Mouse (Mus musculus) liver, adult 2 months (tissue): ENCODE data around the gene 4933416C03Rik. TPM values are rescaled to one million over a fixed set of nuclear protein-coding genes. Genes with fewer than 3 reads are reported as not detected.

Experiments used
- DNase-seq: peaks from one replicate; pipeline ENCODE4 v3.0.0-alpha.2; 2011; ENCODE audit warnings: low read depth, low spot score; ENCODE audit errors: extremely low read depth
- H3K27ac ChIP-seq: fragments of 200-500 bp; replicated peaks from 2 replicates; pipeline ENCODE4 v1.5.1; 2012; ENCODE audit warnings: low read depth, mild to moderate bottlenecking, control low read depth, inconsistent platforms, low read length; ENCODE audit not compliant: insufficient read depth
- H3K27me3 ChIP-seq: fragments of 200-500 bp; 2 replicates; pipeline ENCODE4 v1.6.1; 2012; ENCODE audit warnings: mild to moderate bottlenecking, moderate library complexity, low read length, inconsistent platforms; ENCODE audit not compliant: control insufficient read depth, insufficient read depth
- H3K36me3 ChIP-seq: fragments of 200-500 bp; 2 replicates; pipeline ENCODE4 v1.6.1; 2012; ENCODE audit warnings: low read length, inconsistent platforms; ENCODE audit not compliant: control insufficient read depth, insufficient read depth
- H3K4me1 ChIP-seq: fragments of 200-500 bp; 2 replicates; pipeline ENCODE4 v1.6.1; 2011; ENCODE audit warnings: low read length; ENCODE audit not compliant: control insufficient read depth, insufficient read depth
- H3K4me3 ChIP-seq: fragments of 200-500 bp; 2 replicates; pipeline ENCODE4 v1.5.1; 2011; ENCODE audit warnings: low read depth, mild to moderate bottlenecking, control low read depth, low read length, moderate library complexity; ENCODE audit not compliant: insufficient read depth
- H3K79me2 ChIP-seq: fragments of 200-500 bp; 2 replicates; pipeline ENCODE4 v1.6.1; 2012; ENCODE audit warnings: inconsistent platforms, mild to moderate bottlenecking, low read length, moderate library complexity; ENCODE audit not compliant: control insufficient read depth, insufficient read depth
- H3K9ac ChIP-seq: fragments of 200-500 bp; 2 replicates; pipeline ENCODE4 v1.6.1; 2012; ENCODE audit warnings: low read depth, mild to moderate bottlenecking, control low read depth, inconsistent platforms, low read length
- CTCF ChIP-seq: fragments of 200-500 bp; IDR thresholded peaks from 2 replicates; pipeline ENCODE4 v1.5.1; 2011; ENCODE audit warnings: low read depth, low read length, control low read depth
- POLR2A ChIP-seq: fragments of 200-500 bp; IDR thresholded peaks from 2 replicates; pipeline ENCODE4 v1.6.1; 2011; ENCODE audit warnings: low read length, control low read depth; ENCODE audit not compliant: insufficient read depth; ENCODE audit errors: extremely low read depth
- WGBS: fragments of 180-500 bp; shearing (Covaris S2); methylation state at CpG from one replicate; pipeline ENCODE4 v1.1.7; 2018; 5-methylcytosine and 5-hydroxymethylcytosine counted together
- polyA plus RNA-seq: library from polyadenylated mRNA; depleted of rRNA; stranded (reverse); fragments of >200 nt; gene quantifications from 2 replicates; pipeline ENCODE4 v1.2.3, GENCODE M21; 2012; rRNA removed
- total RNA-seq: library from RNA; depleted of rRNA; stranded (reverse); fragments of >200 nt; gene quantifications from 2 replicates; pipeline ENCODE4 v1.2.3, GENCODE M21; 2014; rRNA removed

4933416C03Rik gene
- total RNA-seq (not detected in 2 replicates), polyA plus RNA-seq (not detected in 2 replicates)

GRCm38 (mm10) chr10:116113867-116114474 lies at the start of gene 4933416C03Rik:
Gene 4933416C03Rik, minus strand, starts transcription at chr10:116113917.
- 95% methylated on average over 39 of the region's 39 CpGs for WGBS
- Histone ChIP-seq H3K4me3 (no peak within 1 kb of the TSS), H3K27me3 (no peaks in the 10 kb centered on the region), H3K9ac (no peak within 1 kb of the TSS), H3K27ac (no peak within 1 kb of the TSS), H3K36me3 (no peaks in the 10 kb centered on the region), H3K4me1 (no peaks in the 10 kb centered on the region), H3K79me2 (no peaks in the 10 kb centered on the region)
- DNase-seq: no peak
- TF ChIP-seq POLR2A (no peak), CTCF (no peak)

GRCm38 (mm10) chr10:116162338-116162737 lies 48.6 kb upstream of the 4933416C03Rik start:
- DNase-seq: no peak
- Histone ChIP-seq H3K27ac (no peak overlapping the region), H3K36me3 (no peaks in the 10 kb centered on the region), H3K27me3 (no peaks in the 10 kb centered on the region), H3K9ac (no peak overlapping the region), H3K4me3 (no peak overlapping the region), H3K4me1 (no peaks in the 10 kb centered on the region), H3K79me2 (no peaks in the 10 kb centered on the region)
- 78% methylated on average over 12 of the region's 12 CpGs for WGBS
- TF ChIP-seq CTCF: no peak
- TF ChIP-seq POLR2A: no peak

GRCm38 (mm10) chr10:116156699-116157098 lies 43.0 kb upstream of the 4933416C03Rik start:
- H3K36me3 ChIP-seq: no peaks in the 10 kb centered on the region
- H3K27me3 ChIP-seq: no peaks in the 10 kb centered on the region
- H3K4me1 ChIP-seq: no peaks in the 10 kb centered on the region
- H3K9ac ChIP-seq: no peak overlapping the region
- WGBS: 48% methylated on average over 1 of the region's 1 CpGs
- TF ChIP-seq POLR2A (no peak), CTCF (no peak)
- no peak overlapping the region for H3K4me3 ChIP-seq
- H3K27ac ChIP-seq: no peak overlapping the region
- no peaks in the 10 kb centered on the region for H3K79me2 ChIP-seq
- no peak for DNase-seq

GRCm38 (mm10) chr10:116154707-116155106 lies 41.0 kb upstream of the 4933416C03Rik start:
- Histone ChIP-seq H3K36me3 (no peaks in the 10 kb centered on the region), H3K27ac (no peak overlapping the region), H3K27me3 (no peaks in the 10 kb centered on the region), H3K4me1 (no peaks in the 10 kb centered on the region), H3K4me3 (no peak overlapping the region), H3K9ac (no peak overlapping the region), H3K79me2 (no peaks in the 10 kb centered on the region)
- 80% methylated on average over 5 of the region's 5 CpGs for WGBS
- TF ChIP-seq CTCF: no peak
- TF ChIP-seq POLR2A: no peak
- no peak for DNase-seq

- H3K27ac ChIP-seq: no peak overlapping the region
- WGBS: 89% methylated on average over 9 of the region's 9 CpGs
- no peaks in the 10 kb centered on the region for H3K27me3 ChIP-seq
- H3K36me3 ChIP-seq: no peaks in the 10 kb centered on the region
- H3K4me1 ChIP-seq: no peaks in the 10 kb centered on the region
- H3K9ac ChIP-seq: no peak overlapping the region
- DNase-seq: no peak
- no peaks in the 10 kb centered on the region for H3K79me2 ChIP-seq
- no peak for TF ChIP-seq POLR2A
- no peak for TF ChIP-seq CTCF
- H3K4me3 ChIP-seq: no peak overlapping the region
Measured at GRCm38 (mm10) chr10:116146091-116146490, 32.4 kb upstream of the 4933416C03Rik start.

GRCm38 (mm10) chr10:116143684-116144083 lies 30.0 kb upstream of the 4933416C03Rik start:
- Histone ChIP-seq H3K4me1 (no peaks in the 10 kb centered on the region), H3K27ac (no peak overlapping the region), H3K27me3 (no peaks in the 10 kb centered on the region), H3K4me3 (no peak overlapping the region), H3K9ac (no peak overlapping the region), H3K36me3 (no peaks in the 10 kb centered on the region), H3K79me2 (no peaks in the 10 kb centered on the region)
- DNase-seq: no peak
- TF ChIP-seq CTCF: no peak
- no peak for TF ChIP-seq POLR2A
- 89% methylated on average over 10 of the region's 10 CpGs for WGBS
